Mouse (Mus musculus) C2C12 (cell line): ENCODE results near the gene Phlpp1.

ENCODE experiments used
- CEBPB ChIP-seq: IDR thresholded peaks from one replicate; pipeline ENCODE4 v1.6.1; 2011; ENCODE audit warnings: low read depth, mild to moderate bottlenecking, control low read depth, moderate library complexity
- CTCF ChIP-seq: IDR thresholded peaks from one replicate; pipeline ENCODE4 v1.5.1; 2011; ENCODE audit not compliant: control insufficient read depth, insufficient read depth, insufficient read length
- MAX ChIP-seq: IDR thresholded peaks from one replicate; pipeline ENCODE4 v1.6.1; 2011; ENCODE audit warnings: mild to moderate bottlenecking, control low read depth
- USF1 ChIP-seq: IDR thresholded peaks from one replicate; pipeline ENCODE4 v1.6.1; 2011; ENCODE audit warnings: low read depth, mild to moderate bottlenecking, control low read depth, moderate library complexity

GRCm38 (mm10) chr1:106275731-106276130 is 104.2 kb downstream of the Phlpp1 start:
- no peak for TF ChIP-seq CTCF
- TF ChIP-seq MAX, result no peak
- TF ChIP-seq CEBPB, result no peak
- TF ChIP-seq USF1, result no peak
